Mouse (Mus musculus): ENCODE measurements around the gene Tenm3.

Tenm3 gene

GRCm38 (mm10) chr8:48568608-48569007 lies 275.1 kb downstream of the Tenm3 start:
- no peak for DNase-seq

DNA sequence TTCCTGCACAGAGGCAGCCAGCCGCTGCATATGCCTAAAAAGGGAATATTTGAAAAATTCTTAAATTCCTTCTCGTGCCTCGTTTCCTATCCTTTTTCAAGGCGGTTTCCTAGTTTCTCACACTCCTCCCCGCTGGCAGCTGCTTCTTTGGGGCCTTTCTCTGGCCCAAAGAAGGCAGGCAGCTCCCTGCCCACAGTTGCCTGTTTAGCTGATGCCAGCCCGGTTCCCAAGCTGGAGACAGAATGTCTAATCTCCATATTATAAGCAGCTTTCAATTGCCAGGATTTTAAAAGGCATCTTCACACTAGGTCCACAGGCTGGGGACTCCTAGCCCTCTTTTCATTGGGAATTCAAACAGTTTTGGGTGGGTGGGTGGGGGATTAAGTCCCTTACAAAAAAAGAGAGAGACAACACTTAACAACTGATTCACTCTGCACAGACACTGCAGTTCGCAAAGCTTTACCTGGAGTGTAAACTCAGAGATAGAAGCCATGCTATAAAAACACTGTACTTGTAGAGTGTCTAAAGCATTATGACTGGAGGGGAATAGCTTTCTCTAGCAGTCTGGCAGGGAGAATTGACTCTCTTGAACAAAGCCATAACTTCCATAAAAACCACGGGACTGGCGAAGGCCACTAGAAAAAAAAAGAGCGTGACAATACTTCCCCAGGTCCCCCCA lies 275.7 kb downstream of the Tenm3 start:
- no peak for DNase-seq

DNA sequence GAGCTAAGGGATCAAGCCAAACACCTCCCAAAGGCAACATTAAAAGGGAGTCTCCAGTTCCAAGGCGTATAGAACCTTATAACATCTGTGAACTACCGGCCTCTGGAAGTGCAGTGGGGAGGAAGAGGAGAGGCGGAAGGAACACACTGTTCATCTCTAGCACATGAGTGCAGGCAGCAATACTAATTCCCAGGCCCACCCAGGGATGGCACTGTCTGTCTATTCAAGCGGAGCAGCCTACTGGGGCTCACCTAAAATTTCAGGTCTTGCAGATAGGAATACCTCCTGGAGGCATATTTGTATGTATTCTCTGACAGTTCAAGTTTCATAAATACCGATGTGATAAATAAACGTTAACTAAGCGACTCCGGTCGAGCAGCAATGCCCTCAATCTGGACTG lies 283.5 kb downstream of the Tenm3 start:
- peak in 1 of 2 experiments; percentile 12 for DNase-seq

DNA sequence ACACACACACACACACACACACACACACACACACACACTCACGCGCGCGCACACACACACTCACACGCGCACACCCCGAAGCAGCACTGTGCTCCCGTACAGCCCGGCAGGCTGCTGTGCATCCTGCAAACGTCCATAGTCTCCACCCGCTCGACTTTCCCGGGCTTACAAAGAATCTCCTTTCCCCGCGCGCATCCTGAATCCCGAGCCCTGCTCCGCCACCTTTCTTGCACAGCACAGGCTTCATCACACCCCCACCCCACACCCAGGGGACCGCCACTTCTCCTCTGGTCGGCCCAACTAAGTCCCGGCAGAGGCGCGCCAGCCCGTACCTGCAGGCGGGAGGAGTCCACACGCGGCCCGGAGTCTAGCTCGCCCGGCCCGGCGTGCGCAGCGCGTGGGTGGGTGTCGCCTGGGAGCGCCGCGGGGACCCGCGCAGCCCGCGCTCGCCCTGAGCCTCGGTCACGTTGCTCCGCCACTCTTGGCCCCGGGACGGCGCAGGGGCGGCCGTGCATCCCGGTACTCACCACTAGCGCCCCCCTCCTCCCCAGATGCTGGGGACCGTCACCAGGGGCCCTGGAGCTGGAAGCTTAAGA lies 288.1 kb downstream of the Tenm3 start:
- peak; percentile 60 to 70 for DNase-seq

DNA sequence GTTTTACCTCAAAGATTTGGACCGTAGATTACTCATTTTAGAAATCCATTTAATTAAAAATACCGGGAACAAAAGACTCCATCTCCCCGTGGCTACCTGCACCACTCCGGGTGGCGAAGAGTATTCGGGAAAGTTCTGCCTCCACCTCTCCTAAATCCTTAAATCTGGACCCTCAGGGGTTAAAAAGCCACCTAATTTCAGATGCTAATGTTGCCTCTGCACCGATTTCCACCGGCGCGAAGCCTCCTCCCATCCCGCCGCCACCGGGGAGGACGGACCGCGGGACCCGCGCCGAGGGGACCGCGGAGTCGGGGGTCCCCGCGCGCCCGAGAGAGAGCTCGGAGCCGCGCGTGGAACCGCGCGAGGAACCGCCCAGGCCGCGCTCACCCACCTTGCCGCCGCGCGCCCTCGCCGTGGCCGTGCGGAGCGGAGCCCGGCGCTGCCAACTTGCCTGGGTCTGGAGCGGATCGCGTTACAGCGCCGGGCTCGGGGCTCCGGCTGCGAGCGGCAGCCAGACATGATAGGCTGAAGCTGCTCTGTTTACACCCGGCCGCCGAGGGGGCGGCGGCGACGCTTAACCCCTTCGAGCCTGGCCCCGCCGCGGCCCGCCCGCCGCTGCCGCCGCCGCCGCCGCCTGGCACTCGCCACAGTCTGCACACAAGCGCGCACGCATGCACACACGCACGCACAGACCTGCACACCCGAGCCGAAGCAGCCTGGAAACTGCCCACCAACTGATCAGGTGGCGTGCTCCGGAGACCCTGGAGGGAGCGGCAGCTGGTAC lies 288.8 kb downstream of the Tenm3 start:
- peak; percentile 84 to 88 for DNase-seq

- DNase-seq, result no peak
Observed at GRCm38 (mm10) chr8:48553791-48554288, 289.9 kb downstream of the Tenm3 start.

GRCm38 (mm10) chr8:48552306-48552705 lies 291.4 kb downstream of the Tenm3 start:
- DNase-seq, result no peak

DNA sequence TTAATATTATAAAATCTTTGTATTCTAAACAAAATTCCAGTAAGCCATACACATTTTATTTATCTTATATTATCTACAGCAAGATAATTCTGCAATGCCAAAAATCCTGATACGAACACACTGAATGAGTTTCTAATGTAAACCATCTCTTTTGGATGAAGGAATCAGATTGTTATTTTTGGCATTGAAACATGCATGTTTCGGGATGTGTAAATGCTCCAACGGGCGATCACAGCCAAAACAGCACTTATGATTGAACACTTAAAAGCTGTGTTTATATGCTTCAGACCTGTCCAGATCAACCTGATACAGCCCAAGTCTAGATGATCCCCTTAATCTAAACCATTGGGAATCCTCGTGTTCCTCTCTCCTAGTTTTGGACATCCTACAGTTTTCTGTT lies 292.4 kb downstream of the Tenm3 start:
- no peak for DNase-seq

GRCm38 (mm10) chr8:48548908-48549307 lies 294.8 kb downstream of the Tenm3 start:
- DNase-seq, result no peak

GRCm38 (mm10) chr8:48545631-48546030 lies 298.1 kb downstream of the Tenm3 start:
- DNase-seq, result no peak

DNA sequence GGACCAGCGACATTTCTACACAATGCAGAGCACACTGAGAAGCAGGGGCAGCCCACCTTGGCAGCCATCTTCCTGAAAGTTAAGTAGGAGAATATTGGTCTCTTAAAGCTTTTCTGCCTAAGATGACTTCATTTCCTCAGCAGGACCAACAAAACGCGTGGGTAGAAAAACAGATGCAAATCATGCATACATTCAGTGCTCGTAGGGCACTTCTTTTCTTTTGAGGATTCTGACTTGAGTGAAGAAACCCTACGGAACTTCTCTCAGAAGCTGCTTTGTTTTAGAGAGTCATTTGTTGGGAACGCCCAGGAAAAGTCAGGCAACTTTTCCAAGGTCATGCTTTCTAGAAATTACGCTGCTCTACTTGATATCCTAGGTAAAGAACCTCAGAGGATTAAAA lies 298.9 kb downstream of the Tenm3 start:
- no peak for DNase-seq

DNA sequence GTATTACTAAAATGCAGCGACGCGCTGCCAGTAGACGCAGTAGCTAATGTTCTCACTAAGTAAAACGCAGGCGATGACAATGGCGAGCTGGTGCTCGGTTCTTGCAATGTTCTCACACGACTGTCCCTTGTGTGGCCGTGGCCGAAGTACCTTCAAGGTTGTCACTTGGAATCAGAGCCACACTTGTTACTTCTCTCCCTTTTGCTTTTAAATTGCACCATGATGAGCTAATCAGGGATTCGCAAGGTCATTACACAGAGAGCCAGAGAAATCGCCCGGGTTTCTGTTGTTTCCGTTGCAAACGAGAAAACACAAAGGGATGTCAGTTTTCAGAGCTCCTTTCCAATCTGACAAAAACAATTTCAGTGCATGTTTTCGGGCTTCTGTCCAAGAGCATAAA lies 301.6 kb downstream of the Tenm3 start:
- no peak for DNase-seq

- no peak for DNase-seq
Observed at GRCm38 (mm10) chr8:48540894-48541293, 302.9 kb downstream of the Tenm3 start.

GRCm38 (mm10) chr8:48535833-48536232 lies 307.9 kb downstream of the Tenm3 start:
- DNase-seq, result no peak

GRCm38 (mm10) chr8:48531795-48532194 lies 312.0 kb downstream of the Tenm3 start:
- no peak for DNase-seq

- no peak for DNase-seq
Observed at GRCm38 (mm10) chr8:48530916-48531570, 312.7 kb downstream of the Tenm3 start.

DNA sequence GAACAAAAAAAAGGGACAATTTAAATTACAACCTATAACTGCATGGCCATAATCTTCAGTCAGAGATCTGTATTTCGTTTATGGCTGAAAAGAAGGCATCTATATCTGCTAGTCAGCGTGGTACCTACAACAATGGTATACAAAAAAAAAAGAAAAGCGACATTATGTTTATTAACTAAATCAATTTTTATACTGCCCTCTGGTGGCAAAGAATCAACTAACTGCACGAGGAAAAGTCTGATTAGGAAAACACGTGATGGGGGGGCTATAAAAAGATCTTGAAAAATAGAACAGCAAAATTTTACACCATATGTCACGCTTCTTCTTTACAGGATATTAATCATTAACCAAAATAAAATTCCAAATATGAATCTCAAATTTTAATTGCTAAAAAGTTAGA lies 316.3 kb downstream of the Tenm3 start:
- DNase-seq, result peak; percentile 27 to 78

GRCm38 (mm10) chr8:48522536-48523123 lies 321.1 kb downstream of the Tenm3 start:
- no peak for DNase-seq

DNA sequence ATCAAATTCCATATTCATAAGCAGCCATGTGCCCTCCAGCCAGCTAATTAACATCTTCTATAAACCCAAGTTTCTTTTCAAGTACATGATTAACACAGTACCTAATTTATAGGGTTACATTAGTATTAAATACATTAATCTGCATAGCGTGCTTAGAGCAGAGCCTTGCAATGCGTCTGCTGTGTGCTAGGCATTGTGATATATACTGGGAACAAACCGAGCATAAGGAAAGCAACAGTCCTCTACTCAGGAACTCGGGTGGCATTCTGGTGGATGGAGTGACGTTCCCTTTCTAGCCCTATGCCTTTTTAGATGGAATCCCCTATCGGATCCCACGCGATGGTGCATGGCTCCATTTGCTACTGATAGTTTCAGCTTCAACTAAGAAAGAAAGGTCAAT lies 321.7 kb downstream of the Tenm3 start:
- no peak for DNase-seq

- no peak for DNase-seq
Observed at GRCm38 (mm10) chr8:48517431-48517830, 326.3 kb downstream of the Tenm3 start.

- DNase-seq, result no peak
Observed at GRCm38 (mm10) chr8:48514230-48514629, 329.5 kb downstream of the Tenm3 start.

DNA sequence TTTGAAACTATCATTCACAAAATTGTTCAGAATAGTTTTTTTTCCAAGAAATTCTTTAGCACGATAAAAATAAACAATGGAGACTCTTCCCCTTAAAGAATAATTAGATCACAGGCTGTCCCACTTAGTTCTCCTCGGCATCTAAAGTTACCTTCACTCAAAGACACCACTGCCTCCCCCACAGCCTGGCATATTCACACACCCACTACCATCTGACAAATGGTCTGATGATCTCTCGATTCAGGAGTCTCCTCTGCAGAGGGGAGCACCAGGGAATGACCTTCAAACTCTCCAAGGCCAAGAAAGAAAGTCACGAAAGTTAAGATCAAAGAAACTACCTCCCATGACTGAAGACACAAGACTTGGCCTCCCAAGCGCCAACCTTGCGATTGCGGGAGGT lies 329.9 kb downstream of the Tenm3 start:
- no peak for DNase-seq

- DNase-seq, result no peak
Observed at GRCm38 (mm10) chr8:48511546-48511945, 332.2 kb downstream of the Tenm3 start.

Data from cerebellum, postnatal 10 days (tissue).